Mouse (Mus musculus): ENCODE measurements at regions not wholly inside any gene's neighbourhood (a gene's known extent, or its start where the extent isn't known, plus 50 kb on each side); places are given as distances from the start of the nearest gene placed in this dataset.

DNA sequence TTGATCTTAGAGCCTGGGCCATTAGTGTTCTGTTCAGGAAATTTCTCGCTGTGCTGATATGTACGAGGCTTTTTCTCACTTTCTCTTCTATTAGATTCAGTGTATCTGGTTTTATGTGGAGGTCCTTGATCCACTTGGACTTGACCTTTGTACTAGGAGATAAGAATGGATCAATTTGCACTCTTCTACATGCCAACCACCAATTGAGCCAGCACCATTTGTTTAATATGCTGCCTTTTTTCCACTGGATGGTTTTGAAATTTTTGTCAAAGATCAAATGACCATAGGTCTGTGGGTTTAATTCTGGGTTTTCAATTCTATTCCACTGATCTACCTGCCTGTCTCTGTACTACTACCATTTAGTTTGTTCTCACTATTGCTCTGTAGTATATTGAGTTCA lies 640.8 kb upstream of the Ddx18 start:
- Histone ChIP-seq H3K4me2 (ENCODE audit: insufficient read depth, low read depth, poor library complexity, severe bottlenecking) (no peak overlapping the region), H3K4me3 (replicated peaks in 1 of 3; ENCODE audit: low read depth in 2 of 3, low read length in 2 of 3, poor library complexity in 1 of 3) (no peak overlapping the region), H3K9ac (ENCODE audit: insufficient read depth, low read depth) (no peak overlapping the region), H3K36me3 (replicated peaks in 1 of 2; ENCODE audit: control insufficient read depth in 1 of 2, insufficient read depth in 1 of 2, low read length in 1 of 2) (no peaks in the 10 kb centered on the region), H3K27me3 (replicated peaks) (no peaks in the 10 kb centered on the region), H3K27ac (ENCODE audit: insufficient read depth, low read depth) (no peak overlapping the region), H3K9me3 (replicated peaks; ENCODE audit: low read length) (peaks cover 33% of the 10 kb centered on the region), H3K4me1 (ENCODE audit: control insufficient read depth in 1 of 2, insufficient read depth in 2 of 2) (no peaks in the 10 kb centered on the region), H3K79me2 (replicated peaks; ENCODE audit: control insufficient read depth, extremely low read depth, insufficient read depth, poor library complexity, severe bottlenecking) (no peaks in the 10 kb centered on the region)
- in situ Hi-C loops (cut with MboI; ENCODE audit: low pct_ligation_motif_present, low pct_unique_long_range_greater_than_20kb, low sequenced_read_pairs): no loop called here
- no peak for TF ChIP-seq CHD1 (IDR thresholded peaks at IDR 0.05; ENCODE audit: low read depth, low read length)
- TF ChIP-seq ZKSCAN1 (IDR thresholded peaks at IDR 0.05; ENCODE audit: borderline replicate concordance, low read depth, low read length): no peak
- no peak for TF ChIP-seq POLR2AphosphoS2 (IDR thresholded peaks at IDR 0.05; ENCODE audit: low read depth, low read length)
- TF ChIP-seq POLR2A (IDR thresholded peaks at IDR 0.05; ENCODE audit: low read depth, low read length): no peak
- no peak for TF ChIP-seq ETS1 (conservative IDR thresholded peaks at IDR 0.05; ENCODE audit: low read depth, low read length)
- no peak for TF ChIP-seq ZC3H11A (IDR thresholded peaks at IDR 0.05; ENCODE audit: low read depth, low read length)
- TF ChIP-seq RAD21 (IDR thresholded peaks at IDR 0.05; ENCODE audit: low read depth, low read length): no peak
- TF ChIP-seq MXI1 (IDR thresholded peaks at IDR 0.05; ENCODE audit: low read depth, low read length): no peak
- TF ChIP-seq BHLHE40 (IDR thresholded peaks at IDR 0.05; ENCODE audit: low read depth, low read length): no peak
- no peak for TF ChIP-seq TCF12 (IDR thresholded peaks at IDR 0.05; ENCODE audit: low read depth, low read length)
- TF ChIP-seq NRF1 (IDR thresholded peaks at IDR 0.05; ENCODE audit: low read depth, low read length): no peak
- TF ChIP-seq GABPA (IDR thresholded peaks at IDR 0.05; ENCODE audit: insufficient replicate concordance, low read depth, low read length): no peak
- DNase-seq (ENCODE audit: extremely low read depth): no peak
- dilution Hi-C loops (cut with MboI; ENCODE audit: extremely low pct_ligation_motif_present, extremely low pct_unique_long_range_greater_than_20kb, low sequenced_read_pairs): no loop called here

DNA sequence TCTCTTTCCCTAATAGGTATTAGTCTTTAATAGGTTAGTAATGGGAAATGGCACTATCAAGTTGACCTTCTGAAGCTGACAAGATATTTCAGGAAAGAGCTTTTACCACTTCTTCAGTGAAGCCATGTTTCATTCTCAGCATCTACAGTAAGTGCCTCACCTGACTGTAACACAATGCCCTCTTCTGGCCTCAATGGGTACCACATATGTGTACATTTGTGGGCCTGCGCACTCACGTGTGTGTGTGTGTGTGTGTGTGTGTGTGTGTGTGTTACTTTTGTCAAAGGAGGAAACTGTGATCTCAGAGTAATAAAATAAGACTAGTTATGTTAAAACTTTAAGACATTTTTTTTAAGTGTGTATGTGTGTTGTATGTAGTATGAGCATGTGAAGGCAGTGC lies 601.8 kb upstream of the Ddx18 start:
- no peak overlapping the region for H3K4me2 ChIP-seq (ENCODE audit: insufficient read depth, low read depth, poor library complexity, severe bottlenecking)
- H3K4me3 ChIP-seq (replicated peaks in 1 of 3; ENCODE audit: low read depth in 2 of 3, low read length in 2 of 3, poor library complexity in 1 of 3): no peak overlapping the region
- no peak for DNase-seq (ENCODE audit: extremely low read depth)
- dilution Hi-C loops (cut with MboI; ENCODE audit: extremely low pct_ligation_motif_present, extremely low pct_unique_long_range_greater_than_20kb, low sequenced_read_pairs): no loop called here
- TF ChIP-seq BHLHE40 (IDR thresholded peaks at IDR 0.05; ENCODE audit: low read depth, low read length): no peak
- H3K9me3 ChIP-seq (replicated peaks; ENCODE audit: low read length): peaks cover 33% of the 10 kb centered on the region
- H3K9ac ChIP-seq (ENCODE audit: insufficient read depth, low read depth): no peak overlapping the region
- H3K27me3 ChIP-seq (replicated peaks): no peaks in the 10 kb centered on the region
- H3K4me1 ChIP-seq (ENCODE audit: control insufficient read depth in 1 of 2, insufficient read depth in 2 of 2): no peaks in the 10 kb centered on the region
- H3K79me2 ChIP-seq (replicated peaks; ENCODE audit: control insufficient read depth, extremely low read depth, insufficient read depth, poor library complexity, severe bottlenecking): no peaks in the 10 kb centered on the region
- no peak overlapping the region for H3K27ac ChIP-seq (ENCODE audit: insufficient read depth, low read depth)
- in situ Hi-C loops (cut with MboI; ENCODE audit: low pct_ligation_motif_present, low pct_unique_long_range_greater_than_20kb, low sequenced_read_pairs): no loop called here
- no peaks in the 10 kb centered on the region for H3K36me3 ChIP-seq (replicated peaks in 1 of 2; ENCODE audit: control insufficient read depth in 1 of 2, insufficient read depth in 1 of 2, low read length in 1 of 2)

DNA sequence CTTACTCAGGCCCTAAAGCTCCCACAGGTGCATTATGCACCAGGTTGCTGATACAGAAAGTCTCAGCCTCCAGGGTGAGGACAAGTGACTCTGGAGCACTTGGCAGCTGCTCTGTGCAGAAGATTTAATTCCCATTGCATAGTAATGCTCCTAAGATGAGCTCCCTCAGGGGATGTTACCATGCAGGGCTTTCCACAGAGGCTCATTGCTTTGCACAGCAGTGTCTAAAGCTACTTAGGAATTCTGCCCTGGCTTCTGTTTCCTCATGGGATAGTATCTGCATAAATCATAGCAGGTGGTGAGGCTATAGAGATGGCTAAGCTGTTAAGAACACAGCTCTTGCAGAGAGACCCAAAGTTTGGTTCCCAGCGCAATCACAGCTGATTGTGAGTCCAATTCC lies 594.0 kb upstream of the Ddx18 start:
- H3K4me1 ChIP-seq (ENCODE audit: control insufficient read depth in 1 of 2, insufficient read depth in 2 of 2): no peaks in the 10 kb centered on the region
- dilution Hi-C loops (cut with MboI; ENCODE audit: extremely low pct_ligation_motif_present, extremely low pct_unique_long_range_greater_than_20kb, low sequenced_read_pairs): no loop called here
- TF ChIP-seq CHD2 (IDR thresholded peaks at IDR 0.05; ENCODE audit: low read length) (no peak), MAZ (IDR thresholded peaks at IDR 0.05; ENCODE audit: low read depth, low read length) (no peak), EP300 (IDR thresholded peaks at IDR 0.05; ENCODE audit: low read length) (no peak), ZKSCAN1 (IDR thresholded peaks at IDR 0.05; ENCODE audit: borderline replicate concordance, low read depth, low read length) (no peak), ZMIZ1 (IDR thresholded peaks at IDR 0.05; ENCODE audit: low read depth, low read length) (no peak), TCF12 (IDR thresholded peaks at IDR 0.05; ENCODE audit: low read depth, low read length) (no peak), GABPA (IDR thresholded peaks at IDR 0.05; ENCODE audit: insufficient replicate concordance, low read depth, low read length) (no peak), JUN (IDR thresholded peaks at IDR 0.05; ENCODE audit: insufficient read depth, low read depth, low read length) (no peak), MYC (IDR thresholded peaks at IDR 0.05; ENCODE audit: low read depth, low read length) (no peak), MAX (IDR thresholded peaks at IDR 0.05; ENCODE audit: low read length) (no peak), JUND (conservative IDR thresholded peaks at IDR 0.05; ENCODE audit: low read depth, low read length) (no peak)

More for the DNA sequence above, 594.0 kb upstream of the Ddx18 start:
- Histone ChIP-seq H3K27me3 (replicated peaks) (no peaks in the 10 kb centered on the region), H3K27ac (ENCODE audit: insufficient read depth, low read depth) (no peak overlapping the region), H3K4me3 (replicated peaks in 1 of 3; ENCODE audit: low read depth in 2 of 3, low read length in 2 of 3, poor library complexity in 1 of 3) (no peak overlapping the region), H3K4me2 (ENCODE audit: insufficient read depth, low read depth, poor library complexity, severe bottlenecking) (no peak overlapping the region), H3K79me2 (replicated peaks; ENCODE audit: control insufficient read depth, extremely low read depth, insufficient read depth, poor library complexity, severe bottlenecking) (no peaks in the 10 kb centered on the region), H3K9ac (ENCODE audit: insufficient read depth, low read depth) (no peak overlapping the region), H3K9me3 (replicated peaks; ENCODE audit: low read length) (peaks cover 56% of the 10 kb centered on the region), H3K36me3 (replicated peaks in 1 of 2; ENCODE audit: control insufficient read depth in 1 of 2, insufficient read depth in 1 of 2, low read length in 1 of 2) (no peaks in the 10 kb centered on the region)
- in situ Hi-C loops (cut with MboI; ENCODE audit: low pct_ligation_motif_present, low pct_unique_long_range_greater_than_20kb, low sequenced_read_pairs): no loop called here
- DNase-seq (ENCODE audit: extremely low read depth): no peak

Data from CH12.LX (cell line).